Mouse (Mus musculus): ENCODE results near the gene Akirin2.

DNA sequence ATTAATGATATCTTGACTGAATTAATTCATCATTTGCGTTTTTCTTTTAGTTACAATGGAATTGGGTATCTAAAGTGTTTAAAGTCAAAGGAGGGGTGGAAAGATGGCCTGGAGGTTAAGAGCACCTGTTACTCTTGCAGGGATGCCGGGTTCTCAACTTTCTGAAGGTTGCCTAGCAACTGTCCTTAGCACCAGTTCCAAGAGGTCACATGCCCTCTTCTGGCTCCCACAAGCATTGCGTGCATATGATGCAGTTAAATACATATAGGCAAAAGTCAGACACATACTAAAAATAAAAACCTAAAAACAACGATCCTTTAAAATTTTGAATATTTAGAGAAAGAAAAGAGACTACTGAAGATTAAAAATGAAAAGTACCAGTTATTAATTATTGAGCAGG lies 10.2 kb downstream of the Akirin2 start:
- TF ChIP-seq CTCF (IDR thresholded peaks at IDR 0.05; ENCODE audit: extremely low read depth, insufficient read depth, low read length) = peak; percentile 16; the same call in 1 of the 2 replicates
- TF ChIP-seq POLR2A (IDR thresholded peaks at IDR 0.05; ENCODE audit: extremely low read depth, insufficient read depth, low read length) = no peak
